Mouse (Mus musculus): ENCODE results near the gene Commd3. TPM values are rescaled to one million over a fixed set of nuclear protein-coding genes. Genes with fewer than 3 reads are reported as not detected.
A peak's percentile ranks its signal among the peaks of the same experiment; 100 is the strongest.

The Commd3 gene
- polyA plus RNA-seq, 1 experiment from 2014 or later: 164 TPM

DNA sequence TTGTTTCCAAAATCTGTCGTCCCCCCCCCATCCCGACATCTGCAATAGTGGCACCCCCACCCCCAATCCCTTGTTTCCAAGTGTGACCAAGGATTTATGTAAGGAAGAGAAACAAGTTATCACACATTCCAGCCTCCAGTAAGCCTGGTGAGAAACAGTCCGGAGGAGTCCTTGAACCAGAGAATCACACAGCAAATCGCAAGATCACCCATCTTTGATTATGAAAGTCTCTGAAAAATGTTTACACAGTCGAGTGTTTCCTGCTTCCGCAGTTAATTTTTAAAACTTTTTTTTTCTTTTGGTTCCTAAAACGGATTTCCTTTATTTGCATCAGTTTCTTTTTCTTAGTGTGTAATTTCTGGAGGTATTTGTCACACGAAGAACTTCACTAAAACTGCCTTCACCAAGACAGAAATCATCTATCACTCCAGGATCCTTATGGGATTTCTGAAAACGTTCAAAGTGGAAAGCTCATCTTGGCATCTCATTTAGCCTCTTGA, 15.5 kb downstream of the Commd3 start:
- 6% methylated on average over 9 of the region's 9 CpGs for WGBS
- no peak overlapping the region for H3K9ac ChIP-seq
- H3K4me3 ChIP-seq: no peak overlapping the region
- H3K27ac ChIP-seq (replicated peaks): no peak overlapping the region
- H3K36me3 ChIP-seq: peaks cover 14% of the 10 kb centered on the region
- no peak for ATAC-seq (ENCODE audit: extremely low read depth, insufficient number of reproducible peaks, low FRiP score, low TSS enrichment)
- peaks cover 21% of the 10 kb centered on the region for H3K4me1 ChIP-seq
- peaks cover 73% of the 10 kb centered on the region for H3K27me3 ChIP-seq (replicated peaks)
- H3K4me2 ChIP-seq: no peak overlapping the region
- no peaks in the 10 kb centered on the region for H3K9me3 ChIP-seq

- no peaks in the 10 kb centered on the region for H3K9me3 ChIP-seq
- ATAC-seq (ENCODE audit: extremely low read depth, insufficient number of reproducible peaks, low FRiP score, low TSS enrichment): no peak
- peaks cover 78% of the 10 kb centered on the region for H3K27me3 ChIP-seq (replicated peaks)
- 3% methylated on average over 6 of the region's 6 CpGs for WGBS
- peaks cover 9% of the 10 kb centered on the region for H3K36me3 ChIP-seq
- H3K4me3 ChIP-seq: peak overlapping the region; percentile 59
- H3K4me1 ChIP-seq: peaks cover 21% of the 10 kb centered on the region
- H3K9ac ChIP-seq: no peak overlapping the region
- H3K4me2 ChIP-seq: peak overlapping the region; percentile 85
- H3K27ac ChIP-seq (replicated peaks): no peak overlapping the region
Observed at GRCm38 (mm10) chr2:18688286-18688685, 16.1 kb downstream of the Commd3 start.

- H3K27ac ChIP-seq (replicated peaks): no peak overlapping the region
- H3K36me3 ChIP-seq: peaks cover 9% of the 10 kb centered on the region
- H3K9me3 ChIP-seq: no peaks in the 10 kb centered on the region
- peak overlapping the region; percentile 59 for H3K4me3 ChIP-seq
- peaks cover 24% of the 10 kb centered on the region for H3K4me1 ChIP-seq
- no peak for ATAC-seq (ENCODE audit: extremely low read depth, insufficient number of reproducible peaks, low FRiP score, low TSS enrichment)
- 1% methylated on average over 44 of the region's 45 CpGs for WGBS
- H3K27me3 ChIP-seq (replicated peaks): peaks cover 78% of the 10 kb centered on the region
- H3K9ac ChIP-seq: no peak overlapping the region
- H3K4me2 ChIP-seq: peak overlapping the region; percentile 85
Observed at GRCm38 (mm10) chr2:18688708-18689063, 16.5 kb downstream of the Commd3 start.

DNA sequence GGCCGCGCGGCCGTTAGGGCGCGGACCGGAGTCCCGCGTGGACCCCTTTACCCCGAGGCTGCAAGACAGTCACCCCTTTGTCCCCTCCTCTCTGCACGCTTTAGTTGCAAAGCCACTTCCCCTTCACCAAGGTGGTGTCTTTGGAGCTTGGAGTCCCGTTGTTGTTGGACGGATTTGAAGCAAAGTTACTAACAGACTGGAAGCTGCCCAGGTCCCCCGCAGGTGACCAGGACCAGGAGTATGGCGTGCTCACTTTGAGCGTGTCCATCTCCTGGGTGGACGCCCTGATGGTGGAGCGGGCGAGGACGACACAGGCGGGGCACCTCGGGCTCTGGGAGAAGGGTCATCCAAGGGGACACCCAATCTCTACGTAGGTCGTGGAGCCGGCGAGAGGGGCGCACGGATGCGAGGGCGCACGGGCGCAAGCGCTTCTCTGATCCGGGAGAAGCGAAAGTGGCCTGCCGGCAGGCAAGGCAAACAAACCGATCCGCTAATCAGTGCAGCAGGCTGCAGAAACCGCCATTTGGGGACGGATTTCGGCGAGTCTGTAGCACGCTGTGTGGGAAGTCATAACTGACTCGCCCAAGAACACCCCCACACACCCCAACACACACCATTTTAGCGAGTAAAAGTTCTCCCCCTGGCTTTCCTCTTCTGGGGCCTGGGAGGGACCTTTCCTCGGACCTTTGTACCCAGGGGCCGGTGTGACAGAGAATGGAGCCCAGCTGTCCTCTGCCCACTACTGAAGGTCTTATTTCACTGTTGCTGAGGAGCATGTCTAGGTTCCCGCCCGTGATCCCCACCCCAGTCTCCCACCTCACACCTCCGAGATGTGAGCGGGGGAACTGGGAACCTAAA, 17.1 kb downstream of the Commd3 start:
- peaks cover 74% of the 10 kb centered on the region for H3K27me3 ChIP-seq (replicated peaks)
- peaks cover 24% of the 10 kb centered on the region for H3K4me1 ChIP-seq
- ATAC-seq (ENCODE audit: extremely low read depth, insufficient number of reproducible peaks, low FRiP score, low TSS enrichment): no peak
- H3K4me3 ChIP-seq: peak overlapping the region; percentile 59
- WGBS: 2% methylated on average over 51 of the region's 51 CpGs
- H3K27ac ChIP-seq (replicated peaks): no peak overlapping the region
- H3K36me3 ChIP-seq: peaks cover 3% of the 10 kb centered on the region
- H3K9ac ChIP-seq: peak overlapping the region; percentile 75
- H3K4me2 ChIP-seq: peak overlapping the region; percentile 85
- no peaks in the 10 kb centered on the region for H3K9me3 ChIP-seq

- no peak; the same call in 1 of the 2 replicates for ATAC-seq (ENCODE audit: extremely low read depth, insufficient number of reproducible peaks, low FRiP score, low TSS enrichment)
- Histone ChIP-seq H3K9me3 (no peaks in the 10 kb centered on the region), H3K27ac (replicated peaks) (no peak overlapping the region), H3K4me2 (peak overlapping the region; percentile 85), H3K9ac (peak overlapping the region; percentile 75), H3K27me3 (replicated peaks) (peaks cover 77% of the 10 kb centered on the region), H3K4me3 (peak overlapping the region; percentile 59), H3K36me3 (no peaks in the 10 kb centered on the region), H3K4me1 (peaks cover 31% of the 10 kb centered on the region)
- WGBS: under 1% methylated on average over 58 of the region's 58 CpGs
Observed at GRCm38 (mm10) chr2:18690055-18690691, 18.0 kb downstream of the Commd3 start.

GRCm38 (mm10) chr2:18690756-18691155, 18.6 kb downstream of the Commd3 start:
- 4% methylated on average over 9 of the region's 9 CpGs for WGBS
- Histone ChIP-seq H3K9me3 (no peaks in the 10 kb centered on the region), H3K4me2 (peak overlapping the region; percentile 85), H3K9ac (no peak overlapping the region), H3K4me3 (peak overlapping the region; percentile 59), H3K27ac (replicated peaks) (no peak overlapping the region), H3K4me1 (peaks cover 31% of the 10 kb centered on the region), H3K27me3 (replicated peaks) (peaks cover 81% of the 10 kb centered on the region), H3K36me3 (no peaks in the 10 kb centered on the region)
- ATAC-seq (ENCODE audit: extremely low read depth, insufficient number of reproducible peaks, low FRiP score, low TSS enrichment): no peak

DNA sequence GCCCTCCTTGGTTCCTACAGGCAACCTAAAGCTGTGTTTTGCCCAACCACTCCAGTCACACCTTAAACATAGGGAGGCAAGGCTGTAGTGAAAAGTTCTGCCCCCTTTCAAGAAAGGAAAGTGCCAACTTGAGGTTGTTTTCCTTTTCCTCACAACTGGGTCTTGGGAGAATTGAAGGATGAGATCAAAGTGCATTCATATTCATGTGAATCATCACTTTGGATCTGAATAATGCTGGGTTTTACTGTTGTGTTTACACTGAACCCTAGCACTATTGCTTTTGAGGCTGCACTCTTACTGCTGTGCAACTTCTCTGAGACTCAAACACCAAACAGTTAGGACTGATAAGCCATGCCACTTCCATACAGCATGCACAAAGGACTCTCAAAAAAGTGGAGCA, 19.8 kb downstream of the Commd3 start:
- Histone ChIP-seq H3K36me3 (no peaks in the 10 kb centered on the region), H3K4me2 (no peak overlapping the region), H3K27ac (replicated peaks) (no peak overlapping the region), H3K9ac (no peak overlapping the region), H3K27me3 (replicated peaks) (peaks cover 82% of the 10 kb centered on the region), H3K9me3 (no peaks in the 10 kb centered on the region), H3K4me3 (no peak overlapping the region), H3K4me1 (peaks cover 31% of the 10 kb centered on the region)
- ATAC-seq (ENCODE audit: extremely low read depth, insufficient number of reproducible peaks, low FRiP score, low TSS enrichment): no peak

DNA sequence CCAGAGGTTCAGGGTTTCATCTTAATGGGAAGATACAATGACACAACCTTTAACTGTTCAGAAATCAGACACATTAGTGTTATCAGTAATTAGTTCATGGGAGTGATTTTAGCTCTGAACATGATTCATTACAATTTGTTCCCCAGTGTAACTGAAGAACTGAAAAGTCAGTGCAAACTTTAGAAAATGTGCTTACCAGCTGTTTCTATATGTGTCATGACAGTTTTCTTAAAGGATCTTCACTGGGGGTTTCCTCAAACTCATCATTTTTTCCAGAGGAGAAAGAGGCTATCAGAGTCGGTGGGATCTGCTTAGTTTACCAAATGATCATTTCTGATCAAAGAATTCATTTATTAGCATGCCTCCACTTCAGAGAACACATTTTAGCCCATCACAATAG, 20.4 kb downstream of the Commd3 start:
- no peak for ATAC-seq (ENCODE audit: extremely low read depth, insufficient number of reproducible peaks, low FRiP score, low TSS enrichment)
- no peaks in the 10 kb centered on the region for H3K9me3 ChIP-seq
- no peak overlapping the region for H3K9ac ChIP-seq
- no peak overlapping the region for H3K4me3 ChIP-seq
- 5% methylated on average over 1 of the region's 1 CpGs for WGBS
- no peaks in the 10 kb centered on the region for H3K36me3 ChIP-seq
- no peak overlapping the region for H3K27ac ChIP-seq (replicated peaks)
- H3K4me2 ChIP-seq: no peak overlapping the region
- peaks cover 31% of the 10 kb centered on the region for H3K4me1 ChIP-seq
- H3K27me3 ChIP-seq (replicated peaks): peaks cover 78% of the 10 kb centered on the region

- Histone ChIP-seq H3K27ac (replicated peaks) (no peak overlapping the region), H3K9me3 (no peaks in the 10 kb centered on the region), H3K36me3 (no peaks in the 10 kb centered on the region), H3K4me1 (peaks cover 32% of the 10 kb centered on the region), H3K4me3 (peak overlapping the region; percentile 69), H3K27me3 (replicated peaks) (peaks cover 78% of the 10 kb centered on the region), H3K9ac (no peak overlapping the region), H3K4me2 (peak overlapping the region; percentile 93)
- ATAC-seq (ENCODE audit: extremely low read depth, insufficient number of reproducible peaks, low FRiP score, low TSS enrichment): no peak
- WGBS: under 1% methylated on average over 5 of the region's 5 CpGs
Observed at GRCm38 (mm10) chr2:18693491-18693870, 21.3 kb downstream of the Commd3 start.

GRCm38 (mm10) chr2:18693871-18694610, 21.9 kb downstream of the Commd3 start, which contains the start of gene Spag6:
Gene Spag6, plus strand, starts transcription at chr2:18694032.
- peak within 1 kb of the TSS; percentile 69 for H3K27ac ChIP-seq (replicated peaks)
- H3K9ac ChIP-seq: peak within 1 kb of the TSS; percentile 88
- H3K9me3 ChIP-seq: no peaks in the 10 kb centered on the region
- H3K27me3 ChIP-seq (replicated peaks): peaks cover 78% of the 10 kb centered on the region
- H3K4me1 ChIP-seq: peaks cover 32% of the 10 kb centered on the region
- H3K4me3 ChIP-seq: peak within 1 kb of the TSS; percentile 69
- WGBS: under 1% methylated on average over 61 of the region's 61 CpGs
- peak within 1 kb of the TSS; percentile 93 for H3K4me2 ChIP-seq
- H3K36me3 ChIP-seq: no peaks in the 10 kb centered on the region
- peak; percentile 26; the same call in 1 of the 2 replicates for ATAC-seq (ENCODE audit: extremely low read depth, insufficient number of reproducible peaks, low FRiP score, low TSS enrichment)

DNA sequence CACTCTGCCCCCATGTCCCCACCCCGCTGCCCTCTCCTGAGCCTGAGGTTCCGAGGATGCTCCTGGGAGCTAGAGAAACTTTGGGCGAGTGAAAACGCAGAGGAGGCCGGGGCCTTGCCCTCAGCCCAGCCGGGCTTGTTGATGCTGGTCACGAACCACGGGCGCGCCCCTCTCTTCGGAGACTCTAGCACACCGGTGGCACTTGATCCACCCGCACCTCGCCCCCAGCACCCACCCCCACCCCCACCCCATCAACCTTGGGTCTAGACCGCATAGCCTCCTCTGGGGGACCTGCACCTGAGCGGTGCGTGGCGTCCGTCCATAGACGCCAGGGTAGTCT, 22.4 kb downstream of the Commd3 start:
- ATAC-seq (ENCODE audit: extremely low read depth, insufficient number of reproducible peaks, low FRiP score, low TSS enrichment): no peak
- Histone ChIP-seq H3K9ac (peak overlapping the region; percentile 88), H3K27me3 (replicated peaks) (peaks cover 78% of the 10 kb centered on the region), H3K4me1 (peaks cover 29% of the 10 kb centered on the region), H3K4me2 (peak overlapping the region; percentile 93), H3K27ac (replicated peaks) (peak overlapping the region; percentile 69), H3K36me3 (no peaks in the 10 kb centered on the region), H3K4me3 (peak overlapping the region; percentile 69), H3K9me3 (no peaks in the 10 kb centered on the region)
- 1% methylated on average over 18 of the region's 20 CpGs for WGBS
